ENCODE assay signal across 20 mouse cellular contexts in genomic region chr5:32282345-32282744, GRCm38 (mm10). TPM values are rescaled to one million over a fixed set of nuclear protein-coding genes. Genes with fewer than 3 reads are reported as not detected.
"Had no signal": no experiment of that assay in that cellular context is flagged by ENCODE, and none has a peak within 500 bp of the region (broad histone marks: within the 10 kb centered on the region; RNA-seq: fewer than 3 reads in every experiment).

No protein-coding gene starts in this region.

- H3K36me3 ChIP-seq: limb, embryonic 15.5 days; lung, embryonic 15.5 days; midbrain, embryonic 12.5 days; neural tube, embryonic 13.5 days had no signal

- H3K9ac ChIP-seq: limb, embryonic 15.5 days; lung, embryonic 15.5 days; midbrain, embryonic 12.5 days; neural tube, embryonic 13.5 days had no signal

- ATAC-seq: inflammation-experienced regulatory T-cells, adult 6 months; intestine, postnatal 0 days; midbrain, embryonic 16.5 days had no signal

- H3K4me3 ChIP-seq: limb, embryonic 15.5 days; lung, embryonic 15.5 days; midbrain, embryonic 12.5 days; neural tube, embryonic 13.5 days had no signal

- H3K4me1 ChIP-seq: lung, embryonic 15.5 days had no signal

- H3K4me2 ChIP-seq: limb, embryonic 15.5 days; lung, embryonic 15.5 days; midbrain, embryonic 12.5 days; neural tube, embryonic 13.5 days had no signal

- H3K27me3 ChIP-seq: limb, embryonic 15.5 days; lung, embryonic 15.5 days; midbrain, embryonic 12.5 days; neural tube, embryonic 13.5 days had no signal

- H3K9me3 ChIP-seq: limb, embryonic 15.5 days; lung, embryonic 15.5 days; midbrain, embryonic 12.5 days; neural tube, embryonic 13.5 days had no signal

- H3K27ac ChIP-seq: kidney, postnatal 0 days; limb, embryonic 15.5 days; lung, embryonic 15.5 days; macrophage; midbrain, embryonic 12.5 days; neural tube, embryonic 13.5 days had no signal

- DNase-seq: kidney, adult 8-10 months; kidney, postnatal 36 days; layer of hippocampus, adult 9-11 months; layer of hippocampus, postnatal 36 days; retina, postnatal 1 day; right cerebral cortex, postnatal 4 days; spleen, adult 18-20 months; thymus, adult 18-20 months; thymus, postnatal 14 days had no signal

RNA-seq across cellular contexts. Expression of gene Plb1, which starts 49.8 kb away (rescaled TPM):
- total RNA-seq: megakaryocyte-erythroid progenitor cell, adult 5-6 weeks had no signal
- polyA plus RNA-seq: inflammation-experienced regulatory T-cells, adult 6 months; limb, embryonic 11.5 days; neural tube, embryonic 13.5 days had no signal
